Mouse (Mus musculus) v-Abl transformed pro-B cells (cell line): ENCODE data around the gene Degs1.

Experiments used
- in situ Hi-C, 2 experiments: fragments of 400-800 bp; cut with MboI; formaldehyde crosslinking; loops; one replicate each; pipeline ENCODE4 v1.15.1; 2025; ENCODE audit not compliant: unreplicated experiment in 2 of 2

Degs1 gene

GRCm38 (mm10) chr1:182283231-182283630 lies 627 bp upstream of the Degs1 start:
- in situ Hi-C loops: loop anchor here in 1 of 2 experiments (25.0 kb wide), 1 partner anchor 396 kb away; no protein-coding TSS in a partner anchor

DNA sequence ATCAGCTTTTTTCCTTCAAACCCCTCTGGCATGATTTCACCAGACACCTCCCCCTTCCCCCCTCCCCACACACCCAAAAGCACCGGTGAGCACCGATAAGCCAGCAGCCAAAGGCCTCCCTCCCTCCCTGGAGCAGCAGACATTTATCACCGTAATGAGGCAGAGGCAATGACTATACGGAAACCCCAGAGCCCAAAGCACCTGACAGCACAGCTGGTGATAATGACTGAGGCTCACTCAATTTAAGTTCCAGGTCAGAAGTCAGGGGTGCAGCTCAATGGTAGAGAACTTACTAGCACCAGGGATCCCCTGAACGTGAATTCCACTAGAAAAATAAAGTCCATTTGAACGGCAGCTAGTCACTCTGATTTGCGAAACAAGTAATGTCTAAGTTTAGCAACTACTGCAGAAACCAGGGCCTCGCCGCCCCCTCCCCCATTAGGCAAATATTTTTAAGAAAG lies 1.3 kb downstream of the Degs1 start:
- in situ Hi-C loops: loop anchor here in 1 of 2 experiments (25.0 kb wide), 1 partner anchor 394 kb away; no protein-coding TSS in a partner anchor

DNA sequence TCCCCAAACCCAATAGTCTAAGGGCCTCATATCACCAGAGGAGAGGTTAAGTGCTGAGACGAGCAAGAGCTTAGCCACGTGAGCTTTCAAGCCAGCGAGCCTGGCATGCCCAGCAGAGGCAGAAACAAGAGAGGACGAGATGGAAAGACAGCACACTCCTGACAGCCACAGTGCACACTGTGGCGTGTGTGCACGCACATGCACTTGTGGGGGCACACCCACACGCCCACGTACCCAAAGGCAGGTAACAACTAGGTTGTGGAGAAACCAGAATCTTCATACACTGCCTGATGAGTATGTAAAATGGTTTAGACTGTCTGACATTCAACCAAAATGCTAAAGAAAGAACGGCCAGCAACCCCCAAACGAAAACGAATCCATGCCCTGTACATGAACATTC lies 2.0 kb downstream of the Degs1 start:
- in situ Hi-C loops: loop anchor here in 1 of 2 experiments (25.0 kb wide), 1 partner anchor 393 kb away; no protein-coding TSS in a partner anchor

DNA sequence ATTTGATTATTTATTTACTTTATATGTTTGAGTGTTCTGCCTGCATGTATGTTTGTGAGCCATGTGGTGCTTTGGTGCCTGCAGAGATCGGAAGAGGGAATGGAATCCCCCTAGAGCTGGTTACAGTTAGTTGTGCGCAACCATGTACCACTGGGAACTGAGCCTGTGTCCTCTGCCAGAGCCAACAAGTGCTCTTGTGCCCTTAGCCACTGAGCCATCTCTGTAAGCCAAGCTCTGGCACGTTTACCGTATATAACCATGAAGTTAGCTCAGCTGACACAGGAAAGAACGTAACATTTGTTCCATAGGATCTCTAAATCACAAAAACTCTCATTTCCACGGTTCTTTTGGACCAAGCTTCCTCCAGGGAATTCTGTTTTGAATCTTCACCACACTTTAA lies 2.6 kb downstream of the Degs1 start:
- in situ Hi-C loops: loop anchor here in 1 of 2 experiments (25.0 kb wide), 1 partner anchor 393 kb away; no protein-coding TSS in a partner anchor

GRCm38 (mm10) chr1:182279436-182279835 lies 3.2 kb downstream of the Degs1 start:
- in situ Hi-C loops: loop anchor here in 1 of 2 experiments (25.0 kb wide), 1 partner anchor 392 kb away; no protein-coding TSS in a partner anchor

GRCm38 (mm10) chr1:182275109-182275508 lies 7.5 kb downstream of the Degs1 start:
- in situ Hi-C loops: loop anchor here in 1 of 2 experiments (25.0 kb wide), 1 partner anchor 388 kb away; no protein-coding TSS in a partner anchor

DNA sequence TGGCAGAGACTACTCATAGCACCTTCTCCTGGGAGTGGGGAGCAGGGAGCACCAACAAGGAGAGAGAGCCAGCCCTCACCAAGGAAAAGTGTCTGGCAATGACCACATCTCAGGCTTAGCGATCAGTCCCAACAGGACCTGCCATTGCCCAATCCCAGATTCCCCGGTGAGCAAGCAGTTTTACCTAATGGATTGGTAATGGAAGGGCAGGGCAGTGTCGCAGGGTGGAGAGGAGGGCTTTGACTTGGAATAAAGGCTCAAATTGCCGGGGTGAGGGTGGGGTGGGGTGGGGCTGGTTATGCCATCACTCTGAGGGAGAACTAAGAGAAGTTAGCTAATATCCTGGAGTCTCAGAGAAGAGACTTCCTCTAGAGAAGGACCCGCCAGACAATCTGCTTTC lies 11.0 kb downstream of the Degs1 start:
- in situ Hi-C loops: no loop called here

GRCm38 (mm10) chr1:182271130-182271529 lies 11.5 kb downstream of the Degs1 start:
- in situ Hi-C loops: no loop called here

DNA sequence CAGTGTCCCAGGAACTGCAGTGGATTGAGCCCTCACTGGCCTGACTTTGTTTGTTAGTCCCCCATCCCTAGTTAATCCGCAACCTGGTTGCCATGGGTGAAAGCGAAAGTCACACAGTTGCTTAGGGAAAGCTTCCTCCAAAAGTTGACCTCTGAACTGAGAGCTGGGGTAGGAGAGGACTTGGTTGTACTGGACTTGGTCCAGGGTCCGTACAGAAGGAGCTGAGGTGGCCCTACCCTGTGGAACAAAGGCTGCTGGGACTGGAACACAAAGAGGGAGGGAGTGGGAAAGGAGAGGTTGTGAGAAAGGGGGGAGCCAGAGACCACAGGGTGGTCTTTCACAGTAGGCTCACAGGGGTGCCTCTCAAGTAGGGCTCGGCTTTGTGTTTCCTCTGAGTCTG lies 14.3 kb downstream of the Degs1 start:
- in situ Hi-C loops: no loop called here

DNA sequence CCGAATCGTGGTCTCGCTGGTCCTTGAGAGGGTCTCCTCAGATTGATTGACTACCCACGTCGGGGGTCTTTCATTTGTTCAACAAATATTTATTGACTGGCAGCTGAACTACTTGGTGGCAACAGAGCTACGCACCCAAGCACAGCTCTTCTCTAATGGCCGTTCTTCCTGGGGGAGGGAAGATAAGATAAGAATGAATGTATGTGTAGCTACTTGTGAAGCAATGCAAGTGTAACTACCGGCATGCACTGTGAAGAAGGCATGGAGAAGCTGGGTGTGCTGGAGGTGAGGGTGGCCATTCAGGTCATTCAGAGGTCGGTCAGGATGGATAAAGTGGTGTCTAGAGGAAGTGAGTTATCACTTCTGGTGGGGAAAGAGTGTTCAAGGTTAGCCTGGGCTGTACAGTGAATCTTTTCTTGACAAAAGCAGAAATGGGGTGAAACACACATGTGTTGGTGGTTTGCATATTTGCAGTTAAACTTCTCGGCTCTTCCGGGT lies 16.5 kb downstream of the Degs1 start:
- in situ Hi-C loops: no loop called here

DNA sequence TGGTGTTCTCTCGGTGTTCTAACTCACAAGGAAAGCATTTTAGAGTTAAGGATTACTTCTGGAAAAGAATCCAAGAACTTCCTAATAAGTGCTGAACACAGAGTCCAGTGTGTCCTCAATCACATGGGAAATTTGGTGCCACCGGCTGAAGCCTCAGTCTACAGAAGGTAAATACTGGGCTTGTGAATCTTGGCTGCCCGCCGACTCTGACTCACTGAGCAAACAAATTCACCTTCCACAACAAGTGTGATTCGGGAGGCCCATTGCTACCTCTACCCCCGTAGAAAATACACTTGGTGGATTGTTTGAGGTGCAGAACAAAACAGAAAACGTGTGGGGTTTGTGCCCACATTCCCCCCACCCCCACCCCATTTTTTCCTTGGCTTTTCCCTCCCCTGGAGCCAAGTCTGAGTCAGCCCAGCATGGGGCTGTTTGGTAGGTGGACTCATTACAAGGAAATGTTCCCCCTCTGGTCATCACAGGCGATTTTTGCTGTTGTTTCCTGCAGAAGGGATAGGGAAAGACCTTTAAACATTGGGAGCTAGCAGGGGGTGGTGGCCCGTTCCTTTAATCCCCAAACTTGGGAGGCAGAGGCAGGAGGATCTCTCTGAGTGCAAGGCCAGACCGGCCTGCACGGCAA lies 26.4 kb downstream of the Degs1 start:
- in situ Hi-C loops: no loop called here

DNA sequence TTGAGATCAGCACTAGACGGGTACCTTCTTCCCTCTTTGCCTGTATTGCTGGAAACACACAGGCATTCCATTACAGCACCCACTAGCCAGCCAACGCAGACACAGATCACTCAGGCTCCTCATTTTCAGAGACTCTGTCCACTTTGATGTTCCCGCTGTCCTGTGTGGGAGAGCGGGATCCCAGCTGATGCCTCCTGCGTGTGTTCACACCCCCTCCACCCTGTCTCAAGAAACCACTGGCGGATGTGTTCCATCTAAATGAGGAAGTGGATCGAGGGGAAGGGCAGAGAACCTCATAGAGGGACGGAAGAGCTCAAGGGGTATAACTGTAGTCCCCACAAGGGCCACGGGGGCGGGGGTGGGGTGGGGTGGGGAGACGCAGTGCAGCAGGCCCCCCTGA lies 27.6 kb downstream of the Degs1 start:
- in situ Hi-C loops: no loop called here

DNA sequence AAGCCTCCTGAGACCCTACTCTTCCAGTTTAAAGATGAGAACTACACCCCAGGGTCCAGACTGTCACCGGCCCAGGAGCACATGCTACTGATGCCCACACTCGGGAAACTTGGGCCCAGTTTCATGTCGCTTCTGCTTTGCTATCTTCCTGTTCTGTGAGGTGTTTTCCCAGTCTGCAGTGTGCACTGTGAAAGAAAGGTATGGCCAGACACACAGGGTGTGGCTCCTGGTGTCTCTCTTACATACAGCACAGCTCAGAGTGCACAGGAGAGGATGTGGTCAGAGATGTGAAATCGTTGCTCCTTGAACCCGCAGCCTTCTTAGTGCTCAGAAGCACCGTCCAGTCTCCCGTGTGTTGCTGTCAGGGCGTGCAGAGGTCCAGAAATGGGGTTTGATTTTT lies 28.0 kb downstream of the Degs1 start:
- in situ Hi-C loops: no loop called here

DNA sequence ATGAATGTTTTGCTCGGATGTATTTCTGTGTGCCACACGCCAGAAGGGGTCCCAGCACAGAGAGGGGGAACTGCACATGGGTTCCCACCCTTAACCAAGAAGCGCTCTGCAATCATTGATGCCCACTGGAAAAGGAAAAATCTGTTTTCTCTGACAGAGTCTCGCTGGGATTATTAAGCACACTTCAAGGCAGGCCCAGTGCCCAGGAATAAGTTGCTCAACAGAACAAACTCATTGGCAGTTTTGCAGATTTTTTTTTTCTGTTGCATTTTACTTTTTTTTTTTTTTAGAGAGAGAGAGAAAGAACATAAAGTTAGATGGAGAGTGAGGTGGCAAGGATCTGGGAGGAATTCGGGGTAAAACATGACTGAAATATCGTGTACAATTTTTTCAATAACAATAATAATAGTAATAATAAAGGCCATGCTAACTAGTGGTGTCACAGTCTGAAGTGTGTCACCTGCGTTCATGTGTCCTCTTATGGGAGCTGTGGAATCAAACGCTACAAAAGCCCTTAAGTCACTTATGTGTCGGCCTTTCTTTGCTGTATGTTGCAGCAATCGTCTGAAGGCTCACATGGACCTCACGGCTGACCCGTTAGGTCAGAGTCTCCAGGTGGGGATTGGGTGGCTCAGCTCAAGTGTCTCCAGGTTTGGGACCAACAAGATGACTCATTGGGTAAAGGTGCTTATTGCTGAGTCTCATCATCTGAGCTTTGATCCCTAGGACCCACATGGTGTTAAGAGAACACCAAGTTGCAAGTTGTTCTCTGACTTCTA lies 28.7 kb downstream of the Degs1 start:
- in situ Hi-C loops: no loop called here

DNA sequence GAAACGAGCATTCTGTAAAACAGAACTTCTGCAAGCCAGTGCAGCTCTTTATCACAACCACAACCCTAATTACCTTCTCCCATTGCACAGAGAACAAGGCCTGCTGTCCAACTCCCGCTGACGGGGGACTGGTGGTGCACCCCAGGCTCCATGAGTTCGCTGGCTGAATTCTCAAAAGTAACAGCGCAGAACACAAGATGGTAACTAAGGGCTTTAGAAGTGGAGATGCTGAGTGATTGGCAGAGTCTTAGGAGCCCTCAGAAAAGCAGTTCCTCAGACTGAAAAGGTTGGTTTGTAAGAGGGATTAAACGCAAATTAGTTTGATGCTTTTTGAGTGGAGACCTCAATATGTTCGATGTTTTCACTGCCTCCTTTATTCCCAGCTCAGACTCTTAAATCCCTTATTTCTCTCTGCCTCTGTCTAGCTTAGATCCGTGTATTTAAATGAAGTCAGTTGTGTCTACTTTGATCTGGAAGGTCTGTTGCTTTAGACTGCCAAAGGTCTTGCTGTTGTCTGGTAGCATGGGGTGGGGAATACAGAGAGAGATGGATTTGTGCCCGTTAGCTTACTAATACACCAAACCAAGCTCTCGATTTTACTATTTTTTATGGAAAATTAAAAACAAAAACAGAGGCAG lies 30.0 kb downstream of the Degs1 start:
- in situ Hi-C loops: no loop called here

GRCm38 (mm10) chr1:182250734-182251133 lies 31.9 kb downstream of the Degs1 start:
- in situ Hi-C loops: no loop called here

GRCm38 (mm10) chr1:182249298-182249697 lies 33.3 kb downstream of the Degs1 start:
- in situ Hi-C loops: no loop called here

- in situ Hi-C loops: no loop called here
Observed at GRCm38 (mm10) chr1:182245003-182245402, 37.6 kb downstream of the Degs1 start.

GRCm38 (mm10) chr1:182238056-182238703 lies 44.4 kb downstream of the Degs1 start:
- in situ Hi-C loops: no loop called here

DNA sequence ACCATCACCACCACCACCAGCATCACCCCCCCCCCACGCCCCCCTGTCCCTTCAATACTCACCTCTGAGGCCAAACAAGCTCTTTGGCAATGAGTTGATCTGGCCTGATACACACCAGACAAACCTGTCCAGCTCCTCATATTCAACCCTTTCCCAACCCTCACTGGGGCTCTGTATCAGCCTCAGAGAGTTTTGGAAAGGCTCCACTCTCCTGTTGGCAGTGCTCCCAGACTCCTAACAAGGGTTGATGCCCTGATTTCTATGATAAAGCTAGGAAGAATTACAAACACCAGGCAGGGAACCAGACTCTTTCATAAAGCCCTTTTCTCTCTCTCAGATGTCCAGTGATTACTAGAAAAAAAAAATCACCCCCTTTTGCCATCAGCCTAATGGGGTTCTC lies 45.2 kb downstream of the Degs1 start:
- in situ Hi-C loops: no loop called here
